Mouse (Mus musculus) thymus, adult 2 months (tissue): Measurements from ENCODE around the gene Pramef20.

ENCODE experiments used
- CTCF ChIP-seq: fragments of 200-500 bp; IDR thresholded peaks from 2 replicates; pipeline ENCODE4 v1.5.1; 2012; ENCODE audit warnings: mild to moderate bottlenecking, control low read depth, low read length, moderate library complexity, borderline replicate concordance; ENCODE audit not compliant: control insufficient read depth, poor library complexity, insufficient read depth; ENCODE audit errors: extremely low read depth
- POLR2A ChIP-seq: fragments of 200-500 bp; IDR thresholded peaks from 2 replicates; pipeline ENCODE4 v1.6.1; 2012; ENCODE audit warnings: mild to moderate bottlenecking, low read length, control low read depth, moderate library complexity; ENCODE audit not compliant: control insufficient read depth, poor library complexity, insufficient read depth; ENCODE audit errors: extremely low read depth

DNA sequence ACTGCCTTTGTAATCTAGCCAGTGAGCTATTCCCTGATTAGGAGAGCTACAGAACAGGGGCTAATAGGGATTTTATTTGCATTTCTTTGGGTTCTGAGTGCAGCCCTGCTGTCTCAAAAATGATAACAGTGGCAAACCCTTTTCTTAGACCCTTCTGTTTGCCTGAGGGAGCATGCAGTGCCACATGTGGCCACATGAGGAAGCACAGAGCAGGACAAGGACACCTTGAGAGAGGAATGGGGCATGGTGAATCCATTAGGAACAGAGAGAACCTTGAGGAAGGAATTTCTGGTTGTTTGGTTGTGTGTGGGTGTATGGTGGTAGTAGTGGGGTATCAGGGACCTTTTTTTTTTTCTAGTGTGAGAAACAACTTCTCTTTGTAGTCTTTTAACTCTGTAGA is 42.9 kb upstream of the Pramef20 start:
- TF ChIP-seq POLR2A (no peak), CTCF (no peak)
